Mouse (Mus musculus) embryonic fibroblast, embryonic 13.5 days (primary cell): ENCODE measurements around the gene Gpr183.

ENCODE experiments used
- CTCF ChIP-seq: IDR thresholded peaks from 2 replicates; pipeline ENCODE4 v1.5.1; 2011; ENCODE audit warnings: mild to moderate bottlenecking, control low read depth, low read length, moderate library complexity, borderline replicate concordance; ENCODE audit not compliant: insufficient read depth
- POLR2A ChIP-seq: IDR thresholded peaks from 2 replicates; pipeline ENCODE4 v1.6.1; 2011; ENCODE audit warnings: low read depth, mild to moderate bottlenecking, control low read depth, low read length, moderate library complexity

- TF ChIP-seq POLR2A (no peak), CTCF (no peak)
Observed at GRCm38 (mm10) chr14:121936856-121937255, 28.1 kb downstream of the Gpr183 start.
